Mouse (Mus musculus): Measurements from ENCODE around the gene Rnps1. TPM values are rescaled to one million over a fixed set of nuclear protein-coding genes. Genes with fewer than 3 reads are reported as not detected.
A peak's percentile ranks its signal among the peaks of the same experiment; 100 is the strongest.
"Not testable (repeated sequence)": the region's sequence is repeated elsewhere in the genome, so short reads cannot be mapped to it uniquely, and the experiment has no call there.

The Rnps1 gene
- polyA plus RNA-seq, 1 experiment from 2014 or later, result 373 TPM

- Histone ChIP-seq H3K27ac (peak overlapping the region; percentile 96), H3K9me3 (no peaks in the 10 kb centered on the region), H3K27me3 (no peaks in the 10 kb centered on the region), H3K9ac (replicated peaks) (peak overlapping the region; percentile 83), H3K4me3 (replicated peaks) (peak overlapping the region; percentile 83), H3K4me1 (replicated peaks) (peaks cover 6% of the 10 kb centered on the region), H3K4me2 (peak overlapping the region; percentile 70), H3K36me3 (peaks cover 26% of the 10 kb centered on the region)
- 6% methylated on average over 14 of the region's 14 CpGs for WGBS
- no peak for ATAC-seq (ENCODE audit: insufficient number of reproducible peaks, insufficient read depth, low FRiP score, low TSS enrichment, low read depth)
Measured at GRCm38 (mm10) chr17:24454218-24454755, 39.9 kb downstream of the Rnps1 start.

- Histone ChIP-seq H3K9ac (replicated peaks) (peak overlapping the region; percentile 83), H3K27me3 (no peaks in the 10 kb centered on the region), H3K4me1 (replicated peaks) (peaks cover 6% of the 10 kb centered on the region), H3K4me3 (replicated peaks) (peak overlapping the region; percentile 83), H3K27ac (peak overlapping the region; percentile 96), H3K9me3 (no peaks in the 10 kb centered on the region), H3K4me2 (peak overlapping the region; percentile 70), H3K36me3 (peaks cover 20% of the 10 kb centered on the region)
- under 1% methylated on average over 67 of the region's 67 CpGs for WGBS
- peak; percentile 87 for ATAC-seq (ENCODE audit: insufficient number of reproducible peaks, insufficient read depth, low FRiP score, low TSS enrichment, low read depth)
Measured at GRCm38 (mm10) chr17:24454756-24455522, 40.6 kb downstream of the Rnps1 start.

- peaks cover 13% of the 10 kb centered on the region for H3K36me3 ChIP-seq
- H3K4me2 ChIP-seq, result peak overlapping the region; percentile 70
- peak overlapping the region; percentile 42; the same call in 1 of the 2 replicates for H3K27ac ChIP-seq
- 53% methylated on average over 10 of the region's 10 CpGs for WGBS
- not testable (repeated sequence) for H3K27me3 ChIP-seq; H3K4me1 ChIP-seq (replicated peaks); H3K9ac ChIP-seq (replicated peaks); H3K9me3 ChIP-seq
- ATAC-seq (ENCODE audit: insufficient number of reproducible peaks, insufficient read depth, low FRiP score, low TSS enrichment, low read depth), result 0 out of 2 replicates have a peak, but pooled peaks have one; percentile 3
- H3K4me3 ChIP-seq (replicated peaks), result peak overlapping the region; percentile 83; the same call in 1 of the 2 replicates
Measured at GRCm38 (mm10) chr17:24455523-24456206, 41.3 kb downstream of the Rnps1 start.

GRCm38 (mm10) chr17:24461580-24461979, 47.2 kb downstream of the Rnps1 start:
- Histone ChIP-seq H3K9me3 (no peaks in the 10 kb centered on the region), H3K4me2 (no peak overlapping the region), H3K27me3 (no peaks in the 10 kb centered on the region), H3K27ac (no peak overlapping the region), H3K4me1 (replicated peaks) (no peaks in the 10 kb centered on the region), H3K9ac (replicated peaks) (no peak overlapping the region), H3K4me3 (replicated peaks) (no peak overlapping the region), H3K36me3 (no peaks in the 10 kb centered on the region)
- 71% methylated on average over 2 of the region's 2 CpGs for WGBS
- no peak for ATAC-seq (ENCODE audit: insufficient number of reproducible peaks, insufficient read depth, low FRiP score, low TSS enrichment, low read depth)

DNA sequence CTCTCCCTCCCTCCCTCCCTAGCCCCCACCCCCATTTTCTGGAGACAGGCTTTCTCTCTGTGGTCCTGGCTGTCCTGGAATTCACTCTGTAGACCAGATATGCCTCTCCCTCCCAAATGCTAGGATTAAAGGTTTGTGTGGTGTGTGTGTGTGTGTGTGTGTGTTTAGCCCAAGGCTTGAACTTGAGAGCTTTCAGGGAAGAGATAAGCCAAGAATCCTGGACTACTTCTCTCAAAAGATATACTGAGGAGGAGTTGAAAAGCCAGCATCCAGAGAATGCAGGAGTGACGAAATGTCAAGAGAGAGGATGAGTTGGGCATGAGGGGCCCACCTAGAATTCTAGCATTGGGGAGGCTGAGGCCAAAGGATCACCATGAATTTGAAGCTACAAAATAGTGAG, 48.6 kb downstream of the Rnps1 start:
- no peaks in the 10 kb centered on the region for H3K9me3 ChIP-seq
- no peak overlapping the region for H3K9ac ChIP-seq (replicated peaks)
- no peak overlapping the region for H3K27ac ChIP-seq
- no peak for ATAC-seq (ENCODE audit: insufficient number of reproducible peaks, insufficient read depth, low FRiP score, low TSS enrichment, low read depth)
- H3K4me2 ChIP-seq, result no peak overlapping the region
- WGBS, result 93% methylated on average over 1 of the region's 1 CpGs
- no peak overlapping the region for H3K4me3 ChIP-seq (replicated peaks)
- H3K4me1 ChIP-seq (replicated peaks), result no peaks in the 10 kb centered on the region
- no peaks in the 10 kb centered on the region for H3K36me3 ChIP-seq
- no peaks in the 10 kb centered on the region for H3K27me3 ChIP-seq

DNA sequence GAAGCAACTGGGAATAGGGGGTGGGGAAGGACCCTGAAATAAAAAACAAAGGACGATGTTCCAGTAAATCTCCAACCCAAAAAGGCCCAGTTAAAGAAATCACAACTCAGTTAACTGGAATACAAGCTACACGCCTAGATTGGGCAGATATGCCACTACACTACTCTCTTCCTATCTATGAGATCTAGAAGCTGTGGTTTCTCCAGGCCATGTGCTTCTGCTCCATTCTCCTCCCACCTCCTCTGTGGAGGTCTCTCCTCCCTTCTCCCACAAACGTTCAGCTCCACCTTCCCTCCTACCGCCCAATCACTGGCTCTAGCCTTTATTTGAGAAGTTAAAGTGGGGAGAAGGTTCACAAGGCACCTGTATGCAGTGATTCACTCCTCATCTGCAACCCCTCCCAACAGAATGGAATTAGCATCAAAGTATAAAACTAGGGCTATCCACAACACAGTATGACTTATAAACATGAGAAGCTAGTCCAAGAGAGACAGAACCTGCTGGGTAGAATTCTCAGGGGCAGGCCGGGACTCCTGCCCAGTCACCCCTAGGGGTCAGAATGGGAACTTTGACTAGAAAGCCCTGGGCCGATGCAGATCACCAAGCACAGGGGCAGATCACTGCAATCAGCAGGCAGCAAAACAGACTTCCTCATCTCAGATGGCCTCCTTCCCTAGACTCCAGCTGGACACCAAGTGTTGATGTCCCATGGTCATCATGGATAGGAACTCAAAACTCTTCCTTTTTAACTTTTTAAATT, 49.2 kb downstream of the Rnps1 start:
- no peak overlapping the region for H3K4me2 ChIP-seq
- H3K27me3 ChIP-seq, result no peaks in the 10 kb centered on the region
- H3K9me3 ChIP-seq, result no peaks in the 10 kb centered on the region
- H3K4me1 ChIP-seq (replicated peaks), result no peaks in the 10 kb centered on the region
- WGBS, result 58% methylated on average over 6 of the region's 6 CpGs
- H3K36me3 ChIP-seq, result no peaks in the 10 kb centered on the region
- no peak overlapping the region for H3K27ac ChIP-seq
- no peak overlapping the region for H3K9ac ChIP-seq (replicated peaks)
- H3K4me3 ChIP-seq (replicated peaks), result no peak overlapping the region
- ATAC-seq (ENCODE audit: insufficient number of reproducible peaks, insufficient read depth, low FRiP score, low TSS enrichment, low read depth), result no peak

- peaks cover 14% of the 10 kb centered on the region for H3K36me3 ChIP-seq
Measured at GRCm38 (mm10) chr17:24468636-24469246, 54.4 kb downstream of the Rnps1 start.

GRCm38 (mm10) chr17:24469336-24469909, 55.1 kb downstream of the Rnps1 start:
- peak overlapping the region; percentile 87 for H3K4me3 ChIP-seq (replicated peaks)
- H3K27ac ChIP-seq, result peak overlapping the region; percentile 78
- 18% methylated on average over 7 of the region's 7 CpGs for WGBS
- no peak for ATAC-seq (ENCODE audit: insufficient number of reproducible peaks, insufficient read depth, low FRiP score, low TSS enrichment, low read depth)
- peaks cover 21% of the 10 kb centered on the region for H3K36me3 ChIP-seq
- H3K9ac ChIP-seq (replicated peaks), result peak overlapping the region; percentile 87
- peaks cover 32% of the 10 kb centered on the region for H3K4me1 ChIP-seq (replicated peaks)
- H3K27me3 ChIP-seq, result no peaks in the 10 kb centered on the region
- H3K9me3 ChIP-seq, result no peaks in the 10 kb centered on the region
- H3K4me2 ChIP-seq, result peak overlapping the region; percentile 98

More at GRCm38 (mm10) chr17:24468636-24469246, 54.4 kb downstream of the Rnps1 start:
- H3K27ac ChIP-seq, result no peak overlapping the region
- WGBS, result 91% methylated on average over 5 of the region's 5 CpGs
- H3K4me1 ChIP-seq (replicated peaks), result peaks cover 26% of the 10 kb centered on the region
- no peaks in the 10 kb centered on the region for H3K27me3 ChIP-seq
- H3K9ac ChIP-seq (replicated peaks), result no peak overlapping the region
- H3K4me3 ChIP-seq (replicated peaks), result no peak overlapping the region
- no peak for ATAC-seq (ENCODE audit: insufficient number of reproducible peaks, insufficient read depth, low FRiP score, low TSS enrichment, low read depth)
- H3K9me3 ChIP-seq, result no peaks in the 10 kb centered on the region
- no peak overlapping the region for H3K4me2 ChIP-seq

DNA sequence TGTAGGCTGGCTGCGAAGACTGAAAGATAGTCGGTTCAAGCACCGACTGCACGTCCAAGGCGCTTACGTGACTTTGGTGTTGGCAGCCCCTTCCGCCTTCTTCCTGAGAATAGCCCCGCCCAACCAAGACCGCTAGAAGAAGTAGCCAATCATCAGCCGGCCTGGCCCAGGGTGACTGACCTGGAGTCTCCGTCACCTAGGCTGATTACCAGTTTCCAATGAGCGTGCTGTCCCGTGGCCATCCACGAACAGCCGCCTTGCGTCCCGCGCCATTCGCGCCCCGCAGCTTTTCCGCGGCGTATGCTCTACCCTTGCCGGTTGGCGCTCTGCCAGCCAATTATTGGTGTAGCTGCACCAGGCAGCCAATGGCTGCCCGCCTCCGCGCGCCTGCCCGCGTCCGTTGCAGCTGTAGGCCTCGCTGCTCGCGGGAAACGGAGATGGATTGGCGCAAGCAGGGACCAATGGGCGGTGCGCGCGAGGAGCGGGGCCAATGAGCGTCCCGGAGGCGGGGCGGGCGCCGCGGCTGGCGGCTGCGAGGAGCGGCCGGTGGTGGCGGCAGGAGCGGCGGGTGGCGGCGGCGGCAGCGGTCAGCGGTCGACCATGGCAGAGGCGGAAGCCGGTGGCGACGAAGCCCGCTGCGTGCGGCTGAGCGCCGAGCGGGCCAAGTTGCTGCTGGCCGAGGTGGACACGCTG, 55.7 kb downstream of the Rnps1 start, which contains the start of the genes E4f1 and Pgp:
E4f1 (minus strand) TSS at position 404 of the 693 bp plus-strand sequence.
Pgp (plus strand) TSS at position 483 of the 693 bp plus-strand sequence.
- H3K27ac ChIP-seq, result peak within 1 kb of the TSS; percentile 78
- ATAC-seq (ENCODE audit: insufficient number of reproducible peaks, insufficient read depth, low FRiP score, low TSS enrichment, low read depth), result peak; percentile 97
- peaks cover 27% of the 10 kb centered on the region for H3K36me3 ChIP-seq
- no peaks in the 10 kb centered on the region for H3K9me3 ChIP-seq
- H3K4me2 ChIP-seq, result peak within 1 kb of the TSS; percentile 98
- H3K4me3 ChIP-seq (replicated peaks), result peak within 1 kb of the TSS; percentile 87
- under 1% methylated on average over 57 of the region's 75 CpGs for WGBS
- H3K27me3 ChIP-seq, result no peaks in the 10 kb centered on the region
- H3K9ac ChIP-seq (replicated peaks), result peak within 1 kb of the TSS; percentile 87
- H3K4me1 ChIP-seq (replicated peaks), result peaks cover 35% of the 10 kb centered on the region
